ENCODE assay signal across 33 mouse cellular contexts in the genomic region with DNA sequence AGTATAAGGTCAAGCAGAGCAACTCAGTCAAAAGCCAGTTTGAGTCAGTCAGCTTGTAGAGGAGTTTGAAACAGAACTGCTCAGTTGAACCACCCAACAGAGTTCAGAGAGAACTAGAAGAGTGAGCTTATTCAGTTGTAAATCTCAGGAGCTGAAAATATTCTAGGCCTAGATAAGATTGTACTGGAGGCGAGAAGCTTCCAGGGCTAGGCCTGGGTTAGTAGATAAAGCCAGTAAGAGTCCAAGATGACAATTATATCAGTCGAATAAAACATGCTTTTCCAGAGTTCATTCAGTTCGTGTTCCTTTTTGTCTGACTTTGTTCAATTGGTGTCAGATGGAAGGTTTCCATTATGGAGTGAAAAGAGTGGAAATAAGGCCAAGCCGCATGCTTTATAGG. TPM values are rescaled to one million over a fixed set of nuclear protein-coding genes. Genes with fewer than 3 reads are reported as not detected.
"Had no signal": no experiment of that assay in that cellular context is flagged by ENCODE, and none has a peak within 500 bp of the region (broad histone marks: within the 10 kb centered on the region; RNA-seq: fewer than 3 reads in every experiment).

No protein-coding gene starts in this region.

- H3K9ac ChIP-seq: embryonic facial prominence, embryonic 12.5 days; embryonic facial prominence, embryonic 13.5 days; embryonic facial prominence, embryonic 15.5 days; forebrain, embryonic 12.5 days; forebrain, embryonic 13.5 days; forebrain, embryonic 15.5 days; forebrain, postnatal 0 days had no signal

- H3K4me3 ChIP-seq: embryonic facial prominence, embryonic 10.5 days; embryonic facial prominence, embryonic 12.5 days; embryonic facial prominence, embryonic 13.5 days; embryonic facial prominence, embryonic 15.5 days; erythroblast, embryonic 14.5 days; forebrain, embryonic 10.5 days; forebrain, embryonic 12.5 days; forebrain, embryonic 13.5 days; forebrain, embryonic 15.5 days; gastrocnemius, adult 2 months; heart, adult 2 months had no signal

- ATAC-seq: forebrain, embryonic 13.5 days; forebrain, embryonic 14.5 days; forebrain, embryonic 15.5 days; forebrain, embryonic 16.5 days; forebrain, postnatal 0 days had no signal

- H3K9me3 ChIP-seq: embryonic facial prominence, embryonic 10.5 days; embryonic facial prominence, embryonic 12.5 days; embryonic facial prominence, embryonic 13.5 days; embryonic facial prominence, embryonic 15.5 days; forebrain, embryonic 10.5 days; forebrain, embryonic 12.5 days; forebrain, embryonic 13.5 days had no signal

- H3K27ac ChIP-seq: embryonic facial prominence, embryonic 10.5 days; embryonic facial prominence, embryonic 12.5 days; embryonic facial prominence, embryonic 13.5 days; embryonic facial prominence, embryonic 15.5 days; forebrain, embryonic 10.5 days; forebrain, embryonic 12.5 days; forebrain, embryonic 13.5 days; forebrain, embryonic 15.5 days; gastrocnemius, adult 2 months; heart, adult 2 months had no signal

- DNase-seq: cerebellum, adult 8-10 months; cerebellum, adult 9-10 months; cerebellum, adult 9-11 months; cerebellum, postnatal 10 days; cerebellum, postnatal 14 days; cerebellum, postnatal 25 days; cerebellum, postnatal 36 days; embryo, embryonic 11 days; forebrain, postnatal 0 days; gastrocnemius, adult 2 months; gastrocnemius, postnatal 10 days; gastrocnemius, postnatal 14 days; gastrocnemius, postnatal 25 days; gastrocnemius, postnatal 36 days; heart, adult 18-20 months; heart, adult 2 months had no signal

- H3K36me3 ChIP-seq: embryonic facial prominence, embryonic 10.5 days; embryonic facial prominence, embryonic 12.5 days; embryonic facial prominence, embryonic 13.5 days; embryonic facial prominence, embryonic 15.5 days; forebrain, embryonic 10.5 days; forebrain, embryonic 12.5 days; forebrain, embryonic 15.5 days had no signal

- H3K4me1 ChIP-seq: embryonic facial prominence, embryonic 10.5 days; embryonic facial prominence, embryonic 12.5 days; embryonic facial prominence, embryonic 13.5 days; embryonic facial prominence, embryonic 15.5 days; forebrain, embryonic 10.5 days; forebrain, embryonic 12.5 days; forebrain, embryonic 13.5 days; forebrain, embryonic 15.5 days had no signal

- H3K27me3 ChIP-seq: embryonic facial prominence, embryonic 12.5 days; embryonic facial prominence, embryonic 13.5 days; embryonic facial prominence, embryonic 15.5 days; forebrain, embryonic 12.5 days; forebrain, embryonic 13.5 days; forebrain, embryonic 15.5 days had no signal

RNA-seq across cellular contexts. Expression of a gene that starts 22.3 kb away (rescaled TPM):
- total RNA-seq: forebrain, postnatal 0 days; gastrocnemius, adult 18-20 months; gastrocnemius, adult 2 months; gastrocnemius, adult 8-10 months; gastrocnemius, postnatal 10 days; gastrocnemius, postnatal 14 days; gastrocnemius, postnatal 36 days had no signal
- polyA plus RNA-seq: cortical plate, adult 2 months; embryonic facial prominence, embryonic 10.5 days; embryonic facial prominence, embryonic 11.5 days; embryonic facial prominence, embryonic 12.5 days; embryonic facial prominence, embryonic 13.5 days; erythroblast, embryonic 14.5 days; forebrain, embryonic 10.5 days; forebrain, embryonic 11.5 days; forebrain, embryonic 12.5 days; forebrain, embryonic 13.5 days; forebrain, embryonic 14.5 days; forebrain, embryonic 15.5 days; forebrain, embryonic 16.5 days; forebrain, postnatal 0 days; frontal cortex, adult 2 months had no signal

RNA-seq across cellular contexts. Expression of a gene that starts 36.1 kb away (rescaled TPM):
- total RNA-seq: gastrocnemius, adult 18-20 months had no signal
- polyA plus RNA-seq: embryonic facial prominence, embryonic 10.5 days; erythroblast, embryonic 14.5 days; forebrain, embryonic 10.5 days; forebrain, embryonic 11.5 days; forebrain, embryonic 12.5 days; forebrain, embryonic 13.5 days had no signal
